Mouse (Mus musculus): ENCODE data around the gene Mnt. TPM values are rescaled to one million over a fixed set of nuclear protein-coding genes. Genes with fewer than 3 reads are reported as not detected.

The Mnt gene
- total RNA-seq, 2 experiments from 2014 or later: 27.4 to 29.3 TPM

DNA sequence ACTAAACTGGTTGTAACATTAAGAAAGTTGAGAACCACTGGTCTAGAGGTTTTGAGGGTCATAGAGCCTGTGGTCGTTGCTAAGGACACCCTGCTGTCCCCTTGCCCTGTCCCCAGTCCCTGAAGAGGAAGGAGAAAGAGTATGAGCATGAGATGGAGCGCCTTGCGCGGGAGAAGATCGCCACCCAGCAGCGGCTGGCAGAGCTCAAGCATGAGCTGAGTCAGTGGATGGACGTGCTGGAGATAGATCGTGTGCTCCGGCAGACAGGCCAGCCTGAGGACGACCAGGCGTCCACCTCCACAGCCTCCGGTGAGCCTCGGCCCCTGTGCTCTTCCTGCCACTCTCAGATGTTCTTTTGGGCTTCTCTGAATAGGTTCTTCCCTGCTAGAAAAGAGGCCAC lies 11.3 kb downstream of the Mnt start:
- intact Hi-C loops (cut with DNase I): no loop called here
- DNase-seq (ENCODE audit: low spot score in 2 of 2): peak in 1 of 2 experiments; percentile 63

DNA sequence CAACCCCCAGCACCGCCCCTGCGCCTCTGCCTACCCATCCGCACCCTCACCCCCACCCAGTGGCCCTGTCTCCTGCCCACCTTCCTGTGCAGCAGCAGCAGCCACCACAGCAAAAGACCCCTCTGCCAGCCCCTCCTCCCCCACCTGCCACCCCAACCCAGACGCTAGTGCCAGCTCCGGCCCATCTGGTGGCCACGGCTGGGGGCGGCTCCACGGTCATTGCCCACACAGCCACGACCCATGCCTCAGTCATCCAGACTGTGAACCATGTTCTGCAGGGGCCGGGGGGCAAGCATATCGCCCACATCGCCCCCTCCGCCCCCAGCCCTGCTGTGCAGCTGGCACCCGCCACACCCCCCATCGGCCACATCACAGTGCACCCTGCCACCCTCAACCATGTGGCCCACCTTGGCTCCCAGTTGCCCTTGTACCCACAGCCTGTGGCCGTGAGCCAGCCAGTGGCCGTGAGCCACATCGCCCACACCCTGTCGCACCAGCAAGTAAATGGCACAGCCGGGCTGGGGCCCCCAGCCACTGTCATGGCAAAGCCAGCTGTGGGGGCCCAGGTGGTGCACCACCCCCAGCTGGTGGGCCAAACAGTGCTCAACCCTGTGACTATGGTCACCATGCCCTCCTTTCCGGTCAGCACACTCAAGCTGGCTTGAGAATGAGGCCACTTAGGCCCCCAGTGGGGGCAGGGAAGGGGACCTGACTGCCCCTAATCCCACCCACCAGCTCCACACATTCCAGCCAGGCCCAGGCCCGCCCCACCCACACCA lies 12.1 kb downstream of the Mnt start:
- no peak for DNase-seq (ENCODE audit: low spot score in 2 of 2)
- intact Hi-C loops (cut with DNase I): no loop called here

DNA sequence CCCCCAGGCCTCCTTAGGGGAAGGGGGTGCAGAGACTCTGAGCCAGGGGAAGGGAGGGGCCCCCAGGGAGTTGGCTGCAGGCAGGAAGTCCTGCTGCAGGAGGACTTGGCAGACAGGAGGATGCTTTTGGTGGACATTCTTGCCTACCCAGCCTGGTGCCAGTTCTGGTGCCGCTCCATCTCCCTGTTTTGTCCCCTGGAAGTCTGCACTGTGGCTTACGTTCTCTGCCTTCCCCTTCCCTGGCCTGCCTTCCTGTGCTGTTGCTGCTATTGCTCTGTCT lies 12.7 kb downstream of the Mnt start:
- intact Hi-C loops (cut with DNase I): no loop called here

DNA sequence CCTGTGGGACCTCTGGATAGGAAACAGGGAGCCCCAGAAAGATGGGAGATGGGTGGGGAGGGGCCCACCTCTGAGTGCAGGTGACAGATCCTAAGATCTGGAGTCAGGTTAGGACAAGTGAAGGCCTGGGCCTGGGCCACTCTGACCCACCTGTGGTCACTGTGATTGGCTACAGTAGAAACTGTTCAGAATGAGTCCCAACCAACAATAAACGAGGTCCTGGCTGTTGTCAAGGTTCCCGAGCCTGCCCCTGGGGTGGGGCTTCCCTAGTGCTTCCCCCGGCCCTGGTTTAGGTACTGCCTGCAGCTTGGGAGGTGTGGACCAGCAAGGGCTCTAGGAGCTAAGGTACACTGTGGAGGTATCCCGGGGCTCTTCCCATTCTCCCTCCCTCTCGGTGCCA lies 13.0 kb downstream of the Mnt start:
- intact Hi-C loops (cut with DNase I): no loop called here
- DNase-seq (ENCODE audit: low spot score in 2 of 2): no peak

More for the DNA sequence above, 12.7 kb downstream of the Mnt start:
- DNase-seq (ENCODE audit: low spot score in 2 of 2): no peak

DNA sequence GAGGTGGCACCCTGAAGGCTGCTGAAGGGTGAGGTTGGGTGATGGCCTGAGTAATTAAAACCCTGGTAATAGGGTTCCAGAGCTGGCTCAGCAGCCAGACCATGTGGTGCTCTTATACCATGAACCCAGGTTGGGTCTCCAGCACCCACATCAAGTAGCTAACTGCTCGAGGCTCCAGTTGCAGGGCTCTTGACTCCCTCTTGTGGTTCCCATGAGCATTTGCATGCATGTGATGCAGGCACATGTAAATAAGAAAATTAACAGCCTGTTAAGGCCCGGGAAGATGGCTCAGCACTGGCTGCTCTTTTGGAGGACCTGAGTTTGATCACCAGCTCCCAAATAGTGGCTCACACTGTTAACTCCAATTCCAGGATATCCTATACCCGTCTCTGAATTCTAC lies 15.1 kb downstream of the Mnt start:
- intact Hi-C loops (cut with DNase I): no loop called here

DNA sequence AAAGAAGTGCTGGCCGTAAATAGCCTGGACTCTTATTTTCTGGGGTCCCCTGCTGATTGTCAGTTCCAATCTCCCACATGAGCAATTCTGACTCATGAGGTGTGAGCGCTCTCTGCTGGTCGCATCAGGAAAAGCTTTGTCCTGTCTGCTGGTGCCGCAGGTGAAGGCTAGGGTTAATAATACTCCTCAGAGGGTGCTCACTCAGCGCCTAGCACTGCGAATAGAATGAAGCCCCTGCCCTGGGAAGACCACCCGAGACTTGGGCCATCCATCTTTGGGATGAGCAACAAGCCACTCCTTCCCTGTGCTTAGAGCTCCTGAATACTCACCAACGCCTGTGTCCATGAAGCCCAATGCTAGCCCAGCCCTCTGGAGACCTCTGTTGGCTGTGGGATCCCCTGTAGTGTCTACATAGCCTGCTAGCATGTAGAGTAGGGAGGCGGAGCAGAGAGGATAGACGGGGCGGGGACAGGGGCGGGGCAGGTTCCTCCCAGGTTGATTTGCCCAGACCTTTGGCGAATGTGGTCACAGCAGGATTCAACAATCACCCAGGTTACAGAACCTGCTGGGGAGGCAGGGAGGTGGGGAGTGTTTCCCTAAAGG lies 17.3 kb downstream of the Mnt start:
- peak; percentile 74 for DNase-seq (ENCODE audit: low spot score in 2 of 2)
- intact Hi-C loops (cut with DNase I): loop anchor here (1.0 kb wide), 1 partner anchor 25 kb away; no protein-coding TSS in a partner anchor

More for the DNA sequence above, 15.1 kb downstream of the Mnt start:
- no peak for DNase-seq (ENCODE audit: low spot score in 2 of 2)

DNA sequence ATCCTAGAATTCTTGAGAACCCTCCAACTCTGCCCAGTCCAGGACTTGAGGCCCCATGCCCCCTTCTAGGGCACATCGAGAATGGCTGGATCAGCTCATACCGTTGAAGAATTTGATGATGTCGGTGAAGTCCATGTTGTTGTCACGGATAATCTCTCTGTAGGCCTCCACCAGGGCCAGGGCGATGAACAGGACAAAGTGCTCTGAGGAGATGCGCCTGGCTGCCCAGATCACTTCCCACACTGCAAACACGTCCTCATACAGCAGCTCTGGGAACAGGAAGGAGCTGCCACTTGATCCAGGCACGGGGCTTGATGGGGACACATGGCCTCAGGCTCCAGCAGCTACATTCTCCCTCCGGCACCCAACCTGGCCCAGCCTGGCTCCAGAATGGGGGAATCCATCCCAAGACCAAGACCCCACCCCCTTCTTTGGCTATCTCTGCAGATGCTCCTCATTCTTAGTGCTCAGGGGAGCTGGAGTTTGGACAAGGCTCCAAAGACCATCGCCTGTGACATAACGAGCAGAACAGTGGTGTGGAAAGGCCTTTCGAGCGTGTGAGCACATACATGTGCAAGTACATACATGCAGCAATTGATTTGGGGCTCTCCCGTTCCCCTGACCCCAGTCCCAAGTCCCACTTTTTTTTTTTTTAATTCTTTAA lies 20.4 kb downstream of the Mnt start:
- DNase-seq (ENCODE audit: low spot score in 2 of 2): no peak
- intact Hi-C loops (cut with DNase I): no loop called here

DNA sequence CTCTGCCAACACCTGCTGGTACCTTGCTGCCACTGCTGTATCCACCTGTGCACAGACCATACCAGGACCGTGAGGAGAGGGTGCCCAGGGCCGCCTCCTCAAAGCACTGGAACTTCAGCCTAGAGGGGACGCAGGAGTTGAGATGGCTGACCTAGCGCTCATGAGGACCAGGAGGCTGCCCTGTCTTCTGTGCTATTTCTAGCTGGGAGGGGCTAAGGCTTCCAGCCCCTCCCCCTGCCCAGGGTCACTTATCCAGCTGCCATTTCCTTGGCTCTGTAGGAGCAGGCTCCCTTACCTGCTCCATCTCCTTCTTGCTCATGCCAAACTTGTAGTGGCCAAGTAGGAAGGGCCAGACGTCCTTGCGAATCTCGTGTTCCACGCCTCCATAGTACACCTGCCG lies 27.0 kb downstream of the Mnt start:
- intact Hi-C loops (cut with DNase I): no loop called here
- DNase-seq (ENCODE audit: low spot score in 2 of 2): no peak

DNA sequence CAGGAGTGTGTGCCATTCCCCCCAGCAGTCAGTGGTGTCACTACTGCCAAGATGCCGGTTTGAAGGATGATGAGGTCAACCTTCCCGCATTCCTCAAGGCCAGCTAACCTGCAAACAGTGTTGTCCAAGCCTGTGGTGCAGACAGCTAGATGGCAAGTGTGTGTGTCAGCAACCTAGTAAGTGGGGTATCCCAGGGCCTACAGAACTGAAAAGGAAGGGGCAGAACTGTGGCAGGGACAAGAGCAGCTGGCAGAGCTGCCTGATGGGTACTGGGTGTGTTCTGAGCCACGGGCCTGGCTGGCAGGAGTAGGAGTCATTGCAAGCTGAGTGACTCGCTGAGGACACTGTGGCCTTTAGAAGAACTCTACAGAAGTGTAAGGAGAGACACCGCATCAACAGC lies 31.4 kb downstream of the Mnt start:
- intact Hi-C loops (cut with DNase I): no loop called here
- no peak for DNase-seq (ENCODE audit: low spot score in 2 of 2)

DNA sequence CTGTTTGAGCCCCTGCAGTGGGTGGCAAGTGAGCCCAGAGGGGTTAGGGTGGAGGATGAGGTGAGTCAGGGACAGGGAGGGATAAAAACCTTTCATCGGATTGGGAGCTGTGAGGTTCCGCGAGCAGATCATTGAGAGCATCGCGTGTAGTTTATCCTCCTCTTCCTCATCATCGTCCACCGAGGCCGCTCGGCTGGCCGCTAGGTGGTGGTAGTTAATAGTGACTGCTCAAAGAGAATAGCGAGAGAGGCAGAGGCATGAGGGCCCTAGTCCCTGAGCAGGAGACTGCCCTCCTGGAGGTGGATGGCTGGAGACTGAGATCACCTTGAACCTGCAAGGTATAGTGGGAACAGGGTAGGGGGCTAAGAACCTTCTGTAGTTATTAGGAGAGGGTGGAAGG lies 32.8 kb downstream of the Mnt start:
- no peak for DNase-seq (ENCODE audit: low spot score in 2 of 2)
- intact Hi-C loops (cut with DNase I): no loop called here

DNA sequence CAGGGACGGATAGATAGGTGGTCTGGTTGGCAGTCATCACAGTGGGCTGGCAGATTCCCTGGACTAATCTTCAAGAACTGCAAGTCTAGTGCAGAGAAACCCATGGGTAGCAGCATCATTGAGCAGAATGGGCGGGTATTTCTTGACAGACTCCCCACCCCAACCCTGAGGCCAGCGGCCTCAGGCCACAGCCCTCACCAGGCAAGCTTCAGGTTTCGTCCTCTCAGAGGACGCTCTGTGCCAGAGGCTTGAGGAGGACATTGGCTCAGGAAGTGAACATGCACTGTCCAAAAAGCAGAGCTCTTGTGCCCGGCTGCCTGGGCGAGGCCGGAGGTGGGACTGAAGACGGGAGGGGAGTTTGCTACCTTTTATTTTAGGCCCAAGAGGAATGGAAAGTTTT lies 33.7 kb downstream of the Mnt start:
- intact Hi-C loops (cut with DNase I): no loop called here
- no peak for DNase-seq (ENCODE audit: low spot score in 2 of 2)

DNA sequence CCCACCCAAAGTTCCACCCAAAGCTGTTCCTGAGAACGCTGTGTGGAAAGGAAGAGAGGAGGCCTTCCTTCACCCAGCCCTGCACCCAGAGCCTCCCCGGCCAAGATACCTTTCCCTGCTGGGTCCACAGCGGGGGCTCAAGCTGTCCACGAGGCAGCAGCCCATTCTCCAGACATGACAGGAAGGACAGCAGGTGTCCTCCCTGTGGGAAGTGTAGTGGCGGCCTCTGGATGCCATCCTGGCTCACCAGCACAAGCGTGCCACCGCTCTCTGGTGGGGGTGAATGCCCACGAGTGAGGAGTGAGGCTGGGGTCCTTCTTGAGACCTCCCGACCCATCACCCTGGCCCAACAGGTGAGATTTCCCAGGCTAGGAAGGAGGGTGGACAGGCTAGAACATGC lies 34.5 kb downstream of the Mnt start:
- DNase-seq (ENCODE audit: low spot score in 2 of 2): no peak
- intact Hi-C loops (cut with DNase I): no loop called here

DNA sequence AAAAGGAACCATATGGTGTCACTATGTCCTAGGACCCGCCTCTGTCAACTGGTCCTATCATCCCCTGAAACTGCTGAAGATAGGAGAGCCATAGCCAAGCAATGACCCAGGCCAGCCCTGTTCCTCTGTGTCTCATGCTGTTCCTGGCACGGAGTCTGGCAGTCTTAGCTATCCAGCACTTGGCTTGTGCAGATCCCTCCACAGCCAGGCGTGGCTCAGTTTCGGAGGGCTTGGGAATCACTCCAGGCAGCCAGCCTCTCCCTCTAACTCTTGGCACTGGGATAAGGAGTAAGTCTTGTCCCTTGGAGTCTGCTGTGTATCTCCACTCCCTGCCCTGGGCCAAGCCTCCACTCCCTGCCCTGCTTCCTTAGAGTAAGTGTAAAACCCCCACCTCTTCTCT lies 35.9 kb downstream of the Mnt start:
- DNase-seq (ENCODE audit: low spot score in 2 of 2): no peak
- intact Hi-C loops (cut with DNase I): no loop called here

DNA sequence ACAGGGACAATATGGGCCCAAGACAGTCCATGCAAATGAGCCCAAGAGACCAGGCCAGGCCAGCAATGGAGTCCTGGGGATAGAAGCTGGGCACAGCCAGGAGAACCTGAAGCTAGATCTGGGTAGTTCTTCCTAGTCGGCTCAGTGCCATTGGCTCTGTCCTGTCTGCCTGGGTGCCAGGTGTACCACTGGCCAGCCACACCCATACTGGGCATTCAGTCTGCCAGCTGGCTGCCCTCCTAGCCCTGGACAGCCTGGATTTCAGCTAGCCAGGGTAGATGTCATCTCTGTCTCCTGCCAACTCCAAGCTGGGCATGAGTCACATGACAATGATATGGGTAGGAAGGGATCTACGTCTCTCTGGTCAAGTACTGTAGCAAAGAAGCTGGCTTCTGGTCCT lies 36.5 kb downstream of the Mnt start:
- intact Hi-C loops (cut with DNase I): no loop called here
- DNase-seq (ENCODE audit: low spot score in 2 of 2): no peak

DNA sequence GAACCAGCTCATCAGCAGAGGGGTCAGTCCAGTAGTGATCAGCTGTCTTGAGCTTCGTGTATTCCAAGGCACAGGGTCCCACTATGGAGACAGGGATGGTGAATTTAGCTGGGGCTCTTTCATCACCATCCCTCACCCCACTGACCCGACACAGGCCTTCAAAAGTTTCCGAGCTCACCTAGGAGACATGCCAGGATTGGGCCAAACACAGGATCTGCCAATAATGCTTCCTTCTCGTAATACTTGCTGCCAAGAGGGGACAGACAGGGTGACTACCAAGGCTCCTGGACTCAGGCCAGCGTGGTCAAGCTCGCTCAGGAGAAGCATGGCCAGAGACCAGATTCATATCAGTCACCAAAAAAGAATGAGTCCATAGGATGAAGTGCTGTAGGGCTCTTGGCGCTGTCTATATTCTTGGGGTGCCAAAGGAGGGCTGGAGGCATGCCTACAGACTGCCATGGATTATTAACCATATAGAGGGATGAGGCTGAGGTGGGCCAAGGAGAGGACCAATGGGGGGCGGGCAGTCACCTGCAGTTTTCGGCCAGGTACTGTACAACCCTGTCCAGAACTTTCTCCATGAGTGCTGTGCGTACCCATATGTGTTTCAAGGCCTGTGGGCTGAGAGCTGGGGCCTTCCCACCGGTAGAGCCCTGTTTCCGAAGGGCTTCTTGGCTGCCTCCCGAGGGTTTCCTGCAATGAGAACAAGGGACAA lies 37.5 kb downstream of the Mnt start:
- DNase-seq (ENCODE audit: low spot score in 2 of 2): no peak
- intact Hi-C loops (cut with DNase I): no loop called here

DNA sequence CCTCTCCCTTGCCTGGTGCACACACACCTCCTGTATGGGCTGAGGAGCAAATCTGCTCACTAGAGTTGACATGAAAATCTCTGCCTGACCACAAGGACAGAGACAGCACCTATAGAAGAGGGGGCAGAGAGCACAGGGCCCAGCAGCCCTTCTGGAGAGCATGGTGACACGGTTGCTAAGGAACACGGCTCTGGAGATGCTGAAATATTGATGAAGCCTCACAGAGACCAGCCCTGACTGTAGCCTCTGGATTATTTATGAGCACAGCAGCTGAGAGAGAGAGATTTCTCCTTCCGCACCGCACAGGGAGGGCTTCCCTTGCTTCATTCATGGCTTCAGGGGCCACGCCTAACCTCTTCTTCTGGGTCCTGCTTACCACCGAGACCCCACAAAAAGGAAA lies 38.9 kb downstream of the Mnt start:
- intact Hi-C loops (cut with DNase I): no loop called here
- no peak for DNase-seq (ENCODE audit: low spot score in 2 of 2)

DNA sequence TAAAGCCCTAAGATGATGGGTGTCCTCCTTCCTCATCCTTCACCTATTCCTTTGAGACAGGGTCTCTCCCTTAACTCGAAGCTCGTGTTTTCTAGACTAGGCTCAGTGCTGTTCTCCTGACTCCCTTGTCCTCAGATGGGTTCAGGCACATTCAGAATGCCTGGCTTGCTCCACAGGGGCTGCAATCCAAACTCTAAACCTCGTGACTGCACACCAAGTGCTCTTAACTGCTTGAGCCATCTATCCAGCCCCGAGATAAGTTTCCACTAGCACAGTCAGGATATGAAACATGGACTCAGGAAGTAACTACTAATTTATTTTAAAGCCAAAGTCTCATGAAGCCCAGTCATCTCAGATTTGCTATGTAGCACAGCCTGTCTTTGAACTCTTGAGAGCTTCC lies 39.8 kb downstream of the Mnt start:
- DNase-seq (ENCODE audit: low spot score in 2 of 2): no peak
- intact Hi-C loops (cut with DNase I): no loop called here

DNA sequence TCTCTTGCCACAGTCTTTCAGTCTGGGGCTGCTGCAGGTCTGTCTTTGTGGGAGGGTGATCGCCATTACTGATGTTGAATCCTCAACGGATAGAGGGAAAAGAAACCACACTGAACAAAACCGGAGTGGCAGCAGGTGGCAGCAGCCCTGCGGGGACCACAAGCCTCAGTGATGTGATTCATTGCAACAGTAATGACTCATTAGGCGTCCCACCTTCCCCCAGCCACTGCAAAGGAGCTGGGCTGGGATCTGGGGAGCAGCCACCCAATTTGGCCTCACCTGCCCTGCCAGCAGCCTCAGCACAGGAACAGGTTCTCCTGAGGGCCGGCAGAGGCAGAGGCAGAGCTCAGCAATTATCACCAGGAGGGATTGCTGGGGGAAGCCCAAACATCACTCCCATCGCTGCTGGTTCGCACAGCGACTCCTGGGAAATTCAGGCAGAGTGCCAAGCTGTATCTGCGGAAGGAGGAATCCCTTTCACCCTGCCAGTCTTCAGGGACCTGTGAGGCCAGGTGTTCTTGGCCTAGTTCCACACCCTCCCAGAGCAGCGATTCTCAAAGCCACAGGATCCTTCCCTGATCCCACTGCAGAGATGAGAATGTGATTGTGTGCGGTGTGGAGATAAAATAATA lies 40.4 kb downstream of the Mnt start:
- peak; percentile 62 to 77 for DNase-seq (ENCODE audit: low spot score in 2 of 2)
- intact Hi-C loops (cut with DNase I): no loop called here

DNA sequence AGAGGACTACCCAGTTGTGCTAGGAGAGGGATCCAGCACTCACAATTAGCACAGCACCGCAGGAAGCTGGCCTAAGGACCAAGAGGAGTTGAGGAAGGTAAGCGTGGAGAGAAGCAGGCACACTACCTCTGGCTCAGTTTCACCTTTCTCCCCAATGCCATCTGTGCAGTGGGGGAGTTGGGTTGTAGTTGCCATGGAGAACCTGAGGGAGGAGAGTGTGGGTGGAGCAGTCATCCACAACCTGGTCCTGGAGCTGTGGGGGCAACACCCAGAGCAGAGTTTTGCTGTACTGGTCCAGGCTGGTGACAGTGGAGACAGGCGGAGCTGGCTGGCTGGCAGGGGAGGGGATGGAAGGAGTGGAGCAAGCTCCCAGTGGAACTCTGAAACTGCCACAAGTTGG lies 43.9 kb downstream of the Mnt start:
- intact Hi-C loops (cut with DNase I): no loop called here

DNA sequence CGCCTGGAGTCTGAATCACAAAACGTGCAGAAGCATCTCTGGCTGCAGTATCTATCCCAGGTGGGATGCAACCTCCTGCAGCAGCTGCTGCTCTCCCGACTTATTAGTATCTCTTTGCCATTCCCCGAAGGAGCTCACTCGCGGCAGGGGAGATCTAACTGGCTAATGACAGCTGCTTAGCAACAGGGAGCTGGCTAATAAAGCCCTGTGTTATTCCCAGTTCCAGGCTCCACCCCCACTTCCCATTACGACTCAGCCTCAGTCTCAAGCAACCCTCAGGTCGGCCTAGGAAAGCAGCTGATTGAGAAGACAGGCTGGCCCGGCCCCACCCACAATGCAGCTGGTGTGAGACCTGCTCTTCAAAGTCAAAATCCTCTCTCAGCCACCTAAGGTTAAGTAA lies 46.1 kb downstream of the Mnt start:
- DNase-seq (ENCODE audit: low spot score in 2 of 2): peak; percentile 54 to 72
- intact Hi-C loops (cut with DNase I): no loop called here

More for the DNA sequence above, 43.9 kb downstream of the Mnt start:
- peak; percentile 23 to 75 for DNase-seq (ENCODE audit: low spot score in 2 of 2)
